9 mouse cellular contexts compared by ENCODE assay signal in the genomic region with DNA sequence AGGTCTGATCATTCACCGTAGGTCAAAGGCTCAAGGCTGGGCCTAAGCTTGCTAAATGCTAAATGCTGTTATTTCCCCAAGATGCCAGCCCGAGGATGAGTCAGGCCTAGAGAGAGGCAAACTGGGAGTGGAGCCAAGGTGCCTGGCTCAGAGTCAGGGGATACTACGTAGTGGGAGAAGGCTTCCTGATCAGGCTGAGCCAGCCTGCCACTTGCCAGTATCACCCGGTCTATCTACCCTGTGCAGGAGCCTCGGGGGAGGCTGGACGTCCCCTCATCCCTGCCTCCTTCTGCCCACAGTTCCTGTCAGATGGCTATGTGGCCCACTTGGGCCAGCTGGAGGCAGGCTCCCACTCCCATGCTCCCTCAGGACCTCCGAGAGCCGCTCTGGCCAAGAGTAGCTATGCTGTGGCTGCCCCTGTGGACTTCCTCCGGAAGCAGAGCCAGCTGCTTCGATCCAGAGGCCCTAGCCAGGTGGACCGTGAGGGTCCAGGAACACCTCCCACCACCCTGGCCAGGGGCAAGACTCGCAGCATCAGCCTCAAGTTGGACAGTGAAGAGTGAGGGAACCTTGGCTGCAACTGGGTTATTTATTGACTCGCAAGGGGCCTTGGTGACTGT. TPM values are rescaled to one million over a fixed set of nuclear protein-coding genes. Genes with fewer than 3 reads are reported as not detected.
DNase-seq lines count a peak whose midpoint lies in the region; ATAC-seq and TF ChIP-seq lines count a peak whose summit lies in the region.
"Had no signal": no experiment of that assay in that cellular context is flagged by ENCODE, and none has a peak within 500 bp of the region (broad histone marks: within the 10 kb centered on the region; RNA-seq: fewer than 3 reads in every experiment).

No protein-coding gene starts in this region.

- no peaks in the 10 kb centered on the region for H3K9me3 ChIP-seq in midbrain, embryonic 14.5 days (ENCODE audit: control insufficient read depth, low read length)
- no peaks in the 10 kb centered on the region for H3K9me3 ChIP-seq in midbrain, embryonic 10.5 days (replicated peaks)
- H3K9me3 ChIP-seq in embryonic facial prominence, embryonic 13.5 days = no peaks in the 10 kb centered on the region
- H3K9me3 ChIP-seq in heart, postnatal 0 days (replicated peaks; ENCODE audit: control insufficient read depth, low read length) = no peaks in the 10 kb centered on the region
- no peaks in the 10 kb centered on the region for H3K9me3 ChIP-seq in forebrain, embryonic 11.5 days (ENCODE audit: control insufficient read depth, low read length)

- no peaks in the 10 kb centered on the region for H3K4me1 ChIP-seq in midbrain, embryonic 14.5 days (ENCODE audit: control insufficient read depth, insufficient read depth, low read length)
- no peaks in the 10 kb centered on the region for H3K4me1 ChIP-seq in midbrain, embryonic 10.5 days
- no peaks in the 10 kb centered on the region for H3K4me1 ChIP-seq in embryonic facial prominence, embryonic 13.5 days
- peaks cover 11% of the 10 kb centered on the region for H3K4me1 ChIP-seq in heart, postnatal 0 days (ENCODE audit: control insufficient read depth, insufficient read depth)
- no peaks in the 10 kb centered on the region for H3K4me1 ChIP-seq in forebrain, embryonic 11.5 days (replicated peaks; ENCODE audit: control insufficient read depth, insufficient read depth, low read length)

- no peaks in the 10 kb centered on the region for H3K27me3 ChIP-seq in midbrain, embryonic 14.5 days (ENCODE audit: control insufficient read depth, insufficient read depth, low read length)
- H3K27me3 ChIP-seq in midbrain, embryonic 10.5 days (ENCODE audit: low read depth, poor library complexity, severe bottlenecking) = no peaks in the 10 kb centered on the region
- no peaks in the 10 kb centered on the region for H3K27me3 ChIP-seq in embryonic facial prominence, embryonic 13.5 days
- H3K27me3 ChIP-seq in heart, postnatal 0 days (ENCODE audit: control insufficient read depth, insufficient read depth, low read length) = no peaks in the 10 kb centered on the region
- no peaks in the 10 kb centered on the region for H3K27me3 ChIP-seq in forebrain, embryonic 11.5 days (ENCODE audit: control insufficient read depth, insufficient read depth, low read length)

- 87% methylated on average over 13 of the region's 13 CpGs for WGBS in midbrain, embryonic 14.5 days
- WGBS in midbrain, embryonic 10.5 days = 89% methylated on average over 13 of the region's 13 CpGs
- WGBS in embryonic facial prominence, embryonic 13.5 days = 85% methylated on average over 13 of the region's 13 CpGs
- 37% methylated on average over 13 of the region's 13 CpGs for WGBS in heart, postnatal 0 days
- 87% methylated on average over 13 of the region's 13 CpGs for WGBS in forebrain, embryonic 11.5 days

- H3K4me2 ChIP-seq in midbrain, embryonic 14.5 days (ENCODE audit: low read length) = no peak overlapping the region
- H3K4me2 ChIP-seq in embryonic facial prominence, embryonic 13.5 days = no peak overlapping the region
- H3K4me2 ChIP-seq in heart, postnatal 0 days (ENCODE audit: low read depth, low read length) = no peak overlapping the region; the same call in 1 of the 2 replicates
- no peak overlapping the region for H3K4me2 ChIP-seq in forebrain, embryonic 11.5 days (ENCODE audit: low read depth, low read length, severe bottlenecking)

- peak; percentile 23 for DNase-seq in midbrain, embryonic 14.5 days
- DNase-seq in midbrain, embryonic 10.5 days (ENCODE audit: low spot score) = no peak
- DNase-seq in heart, postnatal 0 days (ENCODE audit: low spot score) = peak; percentile 28
- peak; percentile 83 to 87 for DNase-seq in layer of hippocampus, adult 8-10 months (ENCODE audit: low spot score in 2 of 2)
- peak; percentile 83 to 86 for DNase-seq in lung, adult 18-20 months
- DNase-seq in right cerebral cortex, postnatal 4 days = peak; percentile 65
- DNase-seq in forebrain, embryonic 11.5 days (ENCODE audit: low spot score) = no peak

- H3K36me3 ChIP-seq in midbrain, embryonic 14.5 days (ENCODE audit: control insufficient read depth, insufficient read depth, low read length) = peaks cover 87% of the 10 kb centered on the region
- peaks cover 78% of the 10 kb centered on the region for H3K36me3 ChIP-seq in midbrain, embryonic 10.5 days
- H3K36me3 ChIP-seq in embryonic facial prominence, embryonic 13.5 days = peaks cover 67% of the 10 kb centered on the region
- peaks cover 62% of the 10 kb centered on the region for H3K36me3 ChIP-seq in heart, postnatal 0 days (replicated peaks; ENCODE audit: control insufficient read depth, insufficient read depth, low read length)
- H3K36me3 ChIP-seq in forebrain, embryonic 11.5 days (ENCODE audit: control insufficient read depth, insufficient read depth, low read length) = no peaks in the 10 kb centered on the region; the same call in 1 of the 2 replicates

- no peak overlapping the region for H3K27ac ChIP-seq in midbrain, embryonic 14.5 days (replicated peaks; ENCODE audit: low read depth, low read length)
- no peak overlapping the region for H3K27ac ChIP-seq in midbrain, embryonic 10.5 days (replicated peaks)
- H3K27ac ChIP-seq in embryonic facial prominence, embryonic 13.5 days = no peak overlapping the region
- peak overlapping the region; percentile 58 for H3K27ac ChIP-seq in heart, postnatal 0 days (ENCODE audit: low read depth)
- H3K27ac ChIP-seq in forebrain, embryonic 11.5 days (ENCODE audit: low read depth, low read length) = no peak overlapping the region

- ATAC-seq in midbrain, embryonic 14.5 days (ENCODE audit: low FRiP score, low TSS enrichment) = no peak
- no peak for ATAC-seq in embryonic facial prominence, embryonic 13.5 days (ENCODE audit: insufficient number of reproducible peaks, insufficient read depth, low FRiP score, low TSS enrichment, low read depth)
- peak; percentile 65 for ATAC-seq in heart, postnatal 0 days (ENCODE audit: insufficient read depth, low read depth)
- ATAC-seq in forebrain, embryonic 11.5 days (replicated peaks; ENCODE audit: low FRiP score) = no peak

- no peak overlapping the region for H3K9ac ChIP-seq in midbrain, embryonic 14.5 days (replicated peaks; ENCODE audit: low read length)
- peak overlapping the region; percentile 46; the same call in 1 of the 2 replicates for H3K9ac ChIP-seq in embryonic facial prominence, embryonic 13.5 days
- H3K9ac ChIP-seq in heart, postnatal 0 days (replicated peaks; ENCODE audit: low read depth, low read length) = no peak overlapping the region
- H3K9ac ChIP-seq in forebrain, embryonic 11.5 days (ENCODE audit: low read length) = no peak overlapping the region

- TF ChIP-seq CTCF in heart, postnatal 0 days (IDR thresholded peaks at IDR 0.05; ENCODE audit: low read depth) = no peak

- H3K4me3 ChIP-seq in midbrain, embryonic 14.5 days (replicated peaks; ENCODE audit: low read depth, low read length) = no peak overlapping the region
- H3K4me3 ChIP-seq in midbrain, embryonic 10.5 days = no peak overlapping the region
- H3K4me3 ChIP-seq in embryonic facial prominence, embryonic 13.5 days = no peak overlapping the region
- no peak overlapping the region for H3K4me3 ChIP-seq in heart, postnatal 0 days (ENCODE audit: low read depth, low read length)
- H3K4me3 ChIP-seq in forebrain, embryonic 11.5 days (ENCODE audit: low read depth, low read length) = no peak overlapping the region

- no peak for TF ChIP-seq EP300 in heart, postnatal 0 days (IDR thresholded peaks at IDR 0.05; ENCODE audit: low read depth)

RNA-seq across cellular contexts. Expression of a gene that starts 12.4 kb away (rescaled TPM):
- polyA plus RNA-seq in midbrain, embryonic 14.5 days (2014; fragmentation: Nextera tagmentation; extraction: Ambion mirVana) = 84.3 and 98.0 TPM in 2 replicates
- polyA plus RNA-seq in midbrain, embryonic 10.5 days (2016; fragmentation: Nextera tagmentation; extraction: Ambion mirVana) = 60.6 and 61.7 TPM in 2 replicates
- 97.6 and 107 TPM in 2 replicates for polyA plus RNA-seq in embryonic facial prominence, embryonic 13.5 days (2015; fragmentation: Nextera tagmentation; extraction: Ambion mirVana)
- 21.4 and 23.8 TPM in 2 replicates for total RNA-seq in heart, postnatal 0 days (2014; rRNA removed; ENCODE audit: low replicate concordance)
- 61.7 and 66.2 TPM in 2 replicates for polyA plus RNA-seq in heart, postnatal 0 days (2015; fragmentation: Nextera tagmentation; extraction: Ambion mirVana)
- 100 to 1,000 TPM; 117 to 127 (median 123) TPM for total RNA-seq in layer of hippocampus, adult 8-10 months (2022)
- polyA plus RNA-seq in forebrain, embryonic 11.5 days (2014; fragmentation: Nextera tagmentation; extraction: Ambion mirVana) = 52.3 and 59.0 TPM in 2 replicates

RNA-seq across cellular contexts. Expression of a gene that starts 13.5 kb away (rescaled TPM):
- 72.8 and 89.0 TPM in 2 replicates for polyA plus RNA-seq in midbrain, embryonic 14.5 days (2014; fragmentation: Nextera tagmentation; extraction: Ambion mirVana)
- 12.8 and 15.1 TPM in 2 replicates for polyA plus RNA-seq in midbrain, embryonic 10.5 days (2016; fragmentation: Nextera tagmentation; extraction: Ambion mirVana)
- 6.4 and 8.3 TPM in 2 replicates for polyA plus RNA-seq in embryonic facial prominence, embryonic 13.5 days (2015; fragmentation: Nextera tagmentation; extraction: Ambion mirVana)
- 26.2 and 47.3 TPM in 2 replicates for total RNA-seq in heart, postnatal 0 days (2014; rRNA removed; ENCODE audit: low replicate concordance)
- 17.9 and 21.9 TPM in 2 replicates for polyA plus RNA-seq in heart, postnatal 0 days (2015; fragmentation: Nextera tagmentation; extraction: Ambion mirVana)
- 100 to 1,000 TPM; 180 to 200 (median 193) TPM for total RNA-seq in layer of hippocampus, adult 8-10 months (2022)
- 13.9 and 18.0 TPM in 2 replicates for polyA plus RNA-seq in forebrain, embryonic 11.5 days (2014; fragmentation: Nextera tagmentation; extraction: Ambion mirVana)

RNA-seq across cellular contexts. Expression of a gene that starts 16.3 kb away (rescaled TPM):
- 83.4 and 87.0 TPM in 2 replicates for polyA plus RNA-seq in midbrain, embryonic 14.5 days (2014; fragmentation: Nextera tagmentation; extraction: Ambion mirVana)
- polyA plus RNA-seq in midbrain, embryonic 10.5 days (2016; fragmentation: Nextera tagmentation; extraction: Ambion mirVana) = 76.2 and 82.5 TPM in 2 replicates
- 55.6 and 62.3 TPM in 2 replicates for polyA plus RNA-seq in embryonic facial prominence, embryonic 13.5 days (2015; fragmentation: Nextera tagmentation; extraction: Ambion mirVana)
- total RNA-seq in heart, postnatal 0 days (2014; rRNA removed; ENCODE audit: low replicate concordance) = 63.2 and 67.3 TPM in 2 replicates
- 46.8 and 59.6 TPM in 2 replicates for polyA plus RNA-seq in heart, postnatal 0 days (2015; fragmentation: Nextera tagmentation; extraction: Ambion mirVana)
- 10 to 100 TPM; 27.6 to 38.9 (median 31.5) TPM for total RNA-seq in layer of hippocampus, adult 8-10 months (2022)
- polyA plus RNA-seq in forebrain, embryonic 11.5 days (2014; fragmentation: Nextera tagmentation; extraction: Ambion mirVana) = 73.6 and 83.9 TPM in 2 replicates

RNA-seq across cellular contexts. Expression of a gene that starts 26.3 kb away (rescaled TPM):
- not detected in 2 replicates for polyA plus RNA-seq in midbrain, embryonic 14.5 days (2014; fragmentation: Nextera tagmentation; extraction: Ambion mirVana)
- not detected in 2 replicates for polyA plus RNA-seq in midbrain, embryonic 10.5 days (2016; fragmentation: Nextera tagmentation; extraction: Ambion mirVana)
- polyA plus RNA-seq in embryonic facial prominence, embryonic 13.5 days (2015; fragmentation: Nextera tagmentation; extraction: Ambion mirVana) = not detected in 2 replicates
- total RNA-seq in heart, postnatal 0 days (2014; rRNA removed; ENCODE audit: low replicate concordance) = not detected in 2 replicates
- polyA plus RNA-seq in heart, postnatal 0 days (2015; fragmentation: Nextera tagmentation; extraction: Ambion mirVana) = 0.03 TPM in 2 replicates
- total RNA-seq in layer of hippocampus, adult 8-10 months (2022) = under 1 TPM in 1 of 4 experiments, not detected in 3; 0.07 TPM
- polyA plus RNA-seq in forebrain, embryonic 11.5 days (2014; fragmentation: Nextera tagmentation; extraction: Ambion mirVana) = not detected in 2 replicates
- total RNA-seq: left cerebral cortex, postnatal 10 days had no signal

RNA-seq across cellular contexts. Expression of a gene that starts 30.5 kb away (rescaled TPM):
- 0.14 and 0.15 TPM in 2 replicates for polyA plus RNA-seq in midbrain, embryonic 14.5 days (2014; fragmentation: Nextera tagmentation; extraction: Ambion mirVana)
- not detected in 2 replicates for polyA plus RNA-seq in midbrain, embryonic 10.5 days (2016; fragmentation: Nextera tagmentation; extraction: Ambion mirVana)
- polyA plus RNA-seq in embryonic facial prominence, embryonic 13.5 days (2015; fragmentation: Nextera tagmentation; extraction: Ambion mirVana) = not detected in 2 replicates
- total RNA-seq in heart, postnatal 0 days (2014; rRNA removed; ENCODE audit: low replicate concordance) = not detected in 2 replicates
- 0.07 and 0.11 TPM in 2 replicates for polyA plus RNA-seq in heart, postnatal 0 days (2015; fragmentation: Nextera tagmentation; extraction: Ambion mirVana)
- under 1 TPM in 1 of 4 experiments, not detected in 3; 0.68 TPM for total RNA-seq in layer of hippocampus, adult 8-10 months (2022)
- polyA plus RNA-seq in forebrain, embryonic 11.5 days (2014; fragmentation: Nextera tagmentation; extraction: Ambion mirVana) = not detected in 2 replicates

Comparison
In these comparisons a context has a peak if more than half of its experiments do, and no peak if none do; other contexts are left out.
1. DNase-seq: peak in midbrain, embryonic 14.5 days (single experiment), heart, postnatal 0 days (single experiment), layer of hippocampus, adult 8-10 months (2 of 2), lung, adult 18-20 months (2 of 2) and right cerebral cortex, postnatal 4 days (single experiment); none in midbrain, embryonic 10.5 days (single experiment) and forebrain, embryonic 11.5 days (single experiment).